Mouse (Mus musculus) lung, postnatal 36 days (tissue): ENCODE results near the gene Coro1a.
"Not testable (repeated sequence)": the region's sequence is repeated elsewhere in the genome, so short reads cannot be mapped to it uniquely, and the experiment has no call there.

ENCODE experiments used
- DNase-seq: peaks from one replicate; pipeline ENCODE4 v3.0.0; 2022; ENCODE audit warnings: mixed read lengths

Coro1a gene

DNA sequence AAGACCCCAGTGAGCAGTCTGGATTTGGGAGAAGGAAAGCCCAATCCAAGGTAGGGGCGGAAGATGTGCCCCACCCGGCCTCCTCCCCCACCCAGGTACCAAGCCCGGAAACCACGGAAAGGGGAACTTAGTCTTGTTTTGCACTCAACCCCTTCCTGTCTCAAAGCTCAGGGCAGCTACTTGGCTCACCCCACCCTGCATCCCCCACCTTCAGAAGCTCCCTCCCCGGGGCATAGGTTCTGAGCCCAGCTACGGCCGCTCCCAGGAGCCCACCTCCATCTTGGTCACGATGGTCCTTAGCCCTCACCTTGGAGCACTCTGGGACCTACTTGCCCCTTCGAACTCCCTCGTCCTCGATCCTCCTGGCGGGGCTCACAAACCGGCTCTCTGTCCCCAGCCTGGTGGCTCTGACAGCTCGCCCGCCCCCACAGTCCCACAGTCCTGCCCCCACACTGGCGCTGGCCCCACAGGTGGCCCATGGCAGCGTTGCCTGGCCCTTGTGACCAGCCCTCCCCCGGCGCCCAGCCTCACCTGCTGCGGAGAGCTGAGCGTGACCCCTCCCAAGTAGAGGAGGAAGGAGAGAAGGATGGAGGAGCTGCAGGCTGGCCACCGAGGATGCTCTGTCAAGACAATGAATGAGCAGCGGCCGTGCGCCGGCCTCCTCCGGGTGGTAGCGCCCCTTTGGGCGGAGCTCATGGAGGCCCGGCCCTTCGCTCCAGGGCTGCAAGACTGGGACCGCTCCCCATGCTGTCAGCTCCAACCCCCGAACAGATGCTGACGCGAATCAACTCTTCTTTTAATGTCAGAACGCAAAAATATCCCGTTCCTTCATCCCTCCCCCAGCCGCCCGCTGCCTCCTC is 3.2 kb downstream of the Coro1a start:
- DNase-seq, result peak; percentile 88

DNA sequence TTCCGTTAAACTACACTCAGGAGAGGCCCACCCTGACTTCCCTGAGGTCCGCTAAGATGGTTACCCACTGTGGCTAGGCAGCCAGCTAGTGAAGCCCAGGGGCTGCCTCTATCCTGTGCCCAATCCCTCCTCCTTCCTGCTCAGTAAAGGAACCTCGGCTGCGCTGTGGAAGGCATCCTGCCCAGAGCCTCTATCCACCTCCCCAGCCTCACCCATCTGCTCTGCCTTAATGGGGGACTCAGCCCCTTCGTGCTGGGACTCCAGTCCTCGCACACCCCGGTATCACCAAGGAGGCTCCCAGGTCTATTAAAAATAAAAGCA is 3.9 kb downstream of the Coro1a start:
- no peak for DNase-seq

DNA sequence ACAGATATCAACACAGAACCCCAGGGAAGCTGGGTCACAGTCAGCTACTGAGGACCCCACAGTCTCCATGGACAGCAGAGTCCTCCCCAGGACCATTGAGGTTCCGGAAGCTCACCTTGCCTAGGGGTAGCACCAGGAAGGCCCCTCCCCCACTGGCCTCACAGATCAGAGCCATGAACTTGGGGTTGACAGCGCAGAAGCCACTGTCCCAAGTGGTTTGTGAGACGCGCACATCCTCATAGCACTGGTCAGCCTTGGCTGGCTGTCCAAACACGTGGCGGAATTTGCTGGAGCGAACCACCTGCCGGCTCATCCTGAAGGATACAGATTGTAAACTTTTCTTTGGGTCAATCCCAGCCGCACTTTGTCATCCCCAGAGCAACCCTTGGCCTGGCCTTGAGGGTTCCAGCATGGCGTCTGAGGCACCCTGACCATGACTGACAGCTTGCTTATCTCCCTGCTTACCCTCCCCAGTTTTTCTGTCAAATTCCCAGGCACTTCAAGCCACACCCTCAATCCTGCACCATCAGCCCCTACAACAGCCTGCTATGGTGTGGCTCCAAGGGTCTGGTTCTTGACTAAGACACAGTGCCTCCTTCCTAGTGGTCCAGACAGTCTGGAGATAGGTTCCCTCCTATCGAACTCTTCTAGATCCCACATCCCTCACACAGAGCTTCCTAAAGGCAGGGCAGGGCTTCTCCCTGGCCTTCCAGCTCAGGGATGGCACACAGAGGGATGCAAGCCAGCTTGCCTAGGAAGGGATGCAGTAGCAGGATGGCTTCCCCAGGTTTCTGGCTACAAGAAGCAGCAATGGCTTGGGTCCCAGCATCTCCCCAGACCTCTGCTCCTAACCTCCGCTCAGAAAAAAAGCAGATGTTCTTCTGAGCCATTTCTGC is 4.5 kb downstream of the Coro1a start:
- DNase-seq, result no peak

DNA sequence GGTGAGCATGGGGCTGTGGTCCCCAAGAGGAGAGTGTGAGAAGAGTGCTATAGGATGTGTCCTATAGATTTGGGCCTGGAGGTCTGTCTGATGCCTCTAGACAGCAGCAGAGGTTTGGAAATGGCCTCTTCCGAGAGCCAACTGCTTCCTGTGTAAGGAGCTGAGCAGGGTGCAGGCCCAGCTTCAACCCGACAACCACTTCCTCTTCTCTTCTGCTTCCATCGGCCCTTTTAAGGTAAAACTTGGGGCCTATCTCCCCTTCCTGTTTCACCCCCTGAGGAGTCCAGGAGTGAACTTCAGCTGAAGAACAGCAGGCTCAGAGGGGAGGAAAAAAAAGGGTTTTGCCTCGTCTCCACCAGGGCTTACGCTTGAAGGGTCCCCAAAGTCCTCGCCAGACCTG is 5.2 kb downstream of the Coro1a start:
- peak; percentile 67 for DNase-seq

DNA sequence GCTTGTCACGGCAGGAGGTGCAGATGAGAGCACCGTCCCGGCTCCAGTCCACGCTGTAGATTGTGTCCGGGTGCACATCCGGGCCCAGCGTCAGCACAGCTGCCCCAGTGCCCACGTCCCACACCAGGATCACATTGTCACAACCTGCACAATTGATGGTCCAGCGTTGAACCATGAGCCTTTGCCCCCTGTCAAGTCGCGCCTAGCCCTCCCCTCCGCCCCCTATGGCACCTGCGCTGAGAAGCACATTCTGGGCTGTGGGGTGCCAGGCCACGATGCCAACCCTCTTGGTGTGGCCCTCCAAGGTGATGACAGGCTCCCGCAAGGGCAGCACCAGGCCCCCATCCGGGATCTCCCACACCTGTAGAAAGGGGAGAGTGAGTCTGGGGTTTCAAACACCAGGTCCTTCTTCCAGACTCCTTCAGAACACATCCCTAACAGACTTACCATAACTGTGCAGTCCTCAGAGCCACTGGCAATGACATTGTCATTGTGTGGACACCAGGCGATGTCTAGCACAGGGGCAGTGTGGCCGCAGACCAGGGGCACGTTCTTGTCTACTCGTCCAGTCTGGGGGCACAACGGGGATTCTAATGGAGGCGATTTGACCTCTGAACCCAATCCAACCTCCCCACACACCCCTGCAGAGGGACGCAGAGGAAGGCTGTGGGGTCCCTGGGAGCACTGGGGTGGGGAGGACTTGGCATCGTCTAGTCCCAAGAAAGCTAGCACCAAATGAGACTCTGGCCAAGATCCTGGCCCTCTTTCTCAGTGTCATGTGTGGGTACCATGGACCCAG is 5.8 kb downstream of the Coro1a start:
- no peak for DNase-seq

DNA sequence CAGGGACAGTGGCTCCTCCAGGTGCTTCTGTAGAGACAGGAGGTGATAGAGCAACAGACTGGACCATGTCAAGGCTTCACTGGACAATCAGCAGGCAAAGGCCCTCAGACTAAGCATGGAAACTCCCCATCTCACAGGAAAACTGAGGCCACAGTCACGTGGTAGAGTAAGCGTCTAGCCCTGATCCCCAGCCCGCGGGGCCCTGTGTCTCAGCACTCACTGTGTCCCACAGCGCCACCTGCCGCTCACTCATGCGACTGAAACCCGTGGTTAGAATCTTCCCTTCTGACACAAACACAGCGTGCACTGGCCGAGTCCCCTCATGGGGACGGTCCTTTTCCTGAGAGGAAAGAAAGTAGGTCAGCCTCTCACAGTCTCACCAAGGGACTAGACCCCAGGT is 6.5 kb downstream of the Coro1a start:
- DNase-seq, result peak; percentile 96

DNA sequence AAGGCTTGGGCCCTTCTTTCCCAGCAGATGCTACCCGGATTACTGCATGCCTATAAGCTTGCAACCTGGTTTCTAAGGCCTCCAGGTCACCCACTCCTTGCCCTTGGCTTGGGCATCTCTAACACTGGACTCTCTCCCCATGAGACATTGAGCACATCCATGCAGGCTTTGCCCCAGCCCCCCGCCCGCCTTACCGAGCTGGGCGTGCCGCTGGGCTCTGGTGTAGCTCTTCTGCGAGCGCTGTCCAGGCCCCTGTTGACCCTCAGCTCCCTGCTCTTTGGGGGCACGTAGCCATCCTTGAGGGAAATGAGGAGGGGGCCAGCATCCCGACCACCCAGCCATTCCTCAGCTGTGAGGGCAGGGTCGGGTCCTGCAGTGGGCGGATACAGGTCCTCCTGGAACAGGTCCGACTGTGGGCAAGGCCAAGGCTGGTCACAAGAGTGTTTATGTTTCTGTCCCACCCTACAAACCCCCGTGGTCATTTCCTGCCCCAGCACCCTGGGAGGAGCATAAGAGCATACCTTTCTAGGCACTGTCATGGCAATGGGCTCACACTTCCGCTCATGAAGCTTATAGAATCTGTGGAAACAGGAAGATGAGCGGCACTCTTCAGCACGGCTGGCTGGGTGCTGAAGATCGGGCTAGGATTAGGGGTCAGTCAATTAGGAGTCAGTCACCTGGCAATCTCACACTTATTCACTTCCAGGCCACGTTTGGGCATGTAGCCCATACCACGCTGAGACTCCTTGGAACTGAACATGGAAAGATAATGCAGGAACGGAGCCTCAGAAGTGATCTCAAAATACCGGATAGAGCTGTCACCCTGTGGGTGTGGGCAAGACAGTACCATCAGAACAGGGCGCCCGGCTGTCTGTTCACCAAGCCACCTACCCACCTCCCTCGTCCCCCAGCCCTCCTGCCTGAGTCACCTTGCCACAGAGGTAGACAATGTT is 7.2 kb downstream of the Coro1a start:
- no peak for DNase-seq

DNA sequence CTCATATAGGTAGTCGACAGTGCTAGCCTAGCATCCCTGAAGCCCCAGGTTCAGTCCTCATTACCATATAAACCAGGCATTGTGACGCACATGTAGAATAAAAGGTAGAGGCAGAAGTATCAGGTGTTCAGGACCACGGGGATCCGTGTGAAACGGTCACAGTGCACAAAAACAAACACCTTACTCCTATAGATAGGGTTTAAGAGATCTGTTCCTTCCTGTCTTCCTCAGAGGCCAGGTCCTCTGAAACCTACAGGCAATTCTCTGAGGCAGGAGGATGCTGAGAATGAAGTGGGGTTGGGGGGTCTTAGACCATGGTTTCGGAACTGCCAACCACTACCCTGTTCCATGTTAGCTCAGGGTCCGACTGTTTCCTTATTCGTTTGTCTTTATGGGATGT is 9.7 kb downstream of the Coro1a start:
- DNase-seq, result no peak

DNA sequence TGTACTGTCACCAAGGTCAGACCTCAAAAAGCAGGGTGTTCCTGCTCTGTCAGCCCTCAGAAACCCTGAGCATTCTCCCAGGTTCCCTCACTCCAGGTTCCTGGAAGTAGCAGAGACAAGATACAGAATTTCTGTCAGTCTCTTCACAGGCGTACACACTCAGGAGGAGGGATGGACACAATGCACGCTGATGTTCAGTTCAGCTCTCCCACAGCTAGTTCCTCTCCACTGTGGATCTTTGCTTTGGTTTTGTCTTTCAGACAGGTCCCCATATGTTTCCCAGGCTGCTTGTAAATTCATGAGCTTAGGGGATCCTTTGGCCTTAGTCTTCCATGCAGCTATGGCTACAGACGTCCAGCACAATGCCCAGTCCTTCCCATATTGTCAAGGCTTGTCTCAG is 10.7 kb downstream of the Coro1a start:
- no peak for DNase-seq

DNA sequence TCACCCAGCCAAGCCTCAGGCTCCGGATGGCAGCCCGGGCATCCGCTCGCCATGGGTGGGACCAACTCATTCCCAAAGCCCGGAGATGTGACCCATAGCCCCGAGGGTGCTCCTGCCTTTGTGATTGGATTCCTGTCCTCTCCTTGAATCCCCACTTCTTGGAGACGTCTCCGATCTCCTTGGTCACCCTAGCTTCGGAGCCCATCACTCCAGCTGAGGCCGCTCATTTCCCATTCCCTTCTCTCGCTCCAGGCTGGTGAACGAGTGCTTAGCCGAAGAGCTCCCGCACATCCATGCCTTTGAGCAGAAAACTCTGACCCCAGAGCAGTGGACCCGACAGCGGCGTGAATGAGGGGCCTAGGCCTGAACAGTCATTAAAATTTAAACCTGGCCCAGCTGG is 11.3 kb downstream of the Coro1a start:
- DNase-seq, result no peak

DNA sequence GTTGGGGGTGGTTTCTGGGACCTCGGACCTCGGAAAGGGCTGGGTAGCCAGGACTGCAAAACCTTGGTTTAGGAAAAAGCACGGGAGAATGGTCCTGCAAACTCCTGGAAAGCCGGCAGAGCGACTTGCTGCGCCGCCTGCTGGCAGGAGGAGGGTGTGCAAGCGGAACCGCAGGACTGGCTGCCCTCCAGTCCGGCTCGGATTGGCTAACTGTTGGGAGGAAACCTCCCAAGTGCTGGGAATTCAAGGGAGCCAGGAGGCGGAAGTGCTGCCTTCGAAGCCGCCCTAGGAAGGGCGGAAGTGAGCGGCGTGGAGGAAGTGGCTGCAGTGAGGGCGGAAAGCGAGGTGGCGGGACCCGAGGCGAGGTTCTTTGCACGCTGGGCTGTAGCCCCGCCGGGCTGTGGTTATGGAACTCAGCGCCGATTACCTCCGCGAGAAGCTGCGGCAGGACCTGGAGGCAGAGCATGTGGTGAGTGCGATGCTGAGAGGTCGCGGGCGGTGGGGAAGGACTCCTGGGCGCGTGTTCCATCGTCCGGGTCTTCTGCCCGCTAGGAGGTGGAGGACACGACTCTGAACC is 11.9 kb downstream of the Coro1a start, which contains the start of gene Slx1b:
Gene Slx1b, minus strand, starts transcription at position 154 of the 577 bp plus-strand sequence.
- peak; percentile 96 for DNase-seq

DNA sequence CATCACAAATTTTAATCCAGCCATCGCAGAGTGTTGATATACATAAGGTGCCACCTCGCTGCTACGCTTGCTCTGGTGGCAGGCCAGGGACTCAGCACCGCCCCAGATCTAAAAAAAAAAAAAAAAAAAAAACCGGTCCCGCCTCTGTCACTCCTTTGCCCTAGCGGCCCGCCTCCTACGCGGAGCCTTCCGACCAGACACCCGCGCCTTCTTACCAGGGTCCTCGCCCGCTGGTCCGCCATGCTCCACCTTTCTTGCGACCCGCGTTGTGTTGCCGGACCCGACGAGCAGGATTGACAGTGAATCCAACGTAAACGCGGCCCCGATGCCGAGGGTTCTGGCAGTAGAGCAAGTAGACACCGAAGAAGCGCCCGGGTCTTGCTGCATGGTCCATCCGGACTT is 12.4 kb downstream of the Coro1a start, which contains the start of gene Bola2:
Gene Bola2, plus strand, starts transcription at position 192 of the 402 bp plus-strand sequence.
- DNase-seq, result peak; percentile 78

DNA sequence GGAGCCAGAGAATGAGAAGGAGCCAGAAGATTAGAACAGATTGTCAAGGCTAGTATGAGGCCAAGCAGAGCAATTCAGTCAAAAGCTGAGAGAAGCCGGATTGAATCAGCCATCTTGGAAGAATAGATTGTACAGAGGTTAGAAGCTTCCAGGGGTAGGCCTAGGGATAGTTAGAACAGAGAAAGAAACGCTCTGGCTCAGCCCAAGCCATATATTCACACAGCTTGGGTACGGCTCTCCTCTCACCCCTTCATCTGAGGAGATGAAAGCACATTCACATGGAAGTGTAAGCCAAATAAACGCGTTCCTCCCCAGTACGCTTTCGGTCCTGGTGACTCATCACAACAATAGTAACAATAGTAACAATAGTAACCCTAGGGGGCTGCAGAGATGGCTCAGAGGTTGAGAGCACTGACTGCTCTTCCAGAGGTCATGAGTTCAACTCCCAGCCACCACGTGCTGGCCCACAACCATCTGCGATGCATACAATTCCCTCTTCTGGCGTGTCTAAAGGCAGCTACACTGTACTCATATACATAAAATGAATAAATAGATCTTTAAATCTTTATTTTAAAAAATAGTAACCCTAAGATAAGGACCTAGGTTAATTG is 13.0 kb downstream of the Coro1a start:
- DNase-seq, result no peak

DNA sequence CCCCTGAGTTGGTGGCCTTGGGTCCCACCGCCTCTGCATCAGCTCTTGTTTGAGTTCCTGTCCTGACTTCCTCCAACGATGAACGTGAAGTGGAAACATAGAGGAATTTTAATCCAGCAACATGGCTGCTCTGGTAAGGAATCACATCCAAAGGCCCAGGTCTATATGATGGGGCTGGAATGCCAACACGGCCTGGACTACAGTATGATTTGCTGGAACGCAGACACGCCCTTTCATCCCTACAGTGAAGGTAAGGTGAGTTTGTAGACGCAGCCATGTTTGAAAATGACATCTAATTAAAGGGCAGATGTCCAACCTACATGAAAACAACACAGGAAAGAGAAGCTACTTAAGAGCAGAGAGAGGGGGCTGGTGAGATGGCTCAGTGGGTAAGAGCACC is 13.8 kb downstream of the Coro1a start:
- no peak for DNase-seq

DNA sequence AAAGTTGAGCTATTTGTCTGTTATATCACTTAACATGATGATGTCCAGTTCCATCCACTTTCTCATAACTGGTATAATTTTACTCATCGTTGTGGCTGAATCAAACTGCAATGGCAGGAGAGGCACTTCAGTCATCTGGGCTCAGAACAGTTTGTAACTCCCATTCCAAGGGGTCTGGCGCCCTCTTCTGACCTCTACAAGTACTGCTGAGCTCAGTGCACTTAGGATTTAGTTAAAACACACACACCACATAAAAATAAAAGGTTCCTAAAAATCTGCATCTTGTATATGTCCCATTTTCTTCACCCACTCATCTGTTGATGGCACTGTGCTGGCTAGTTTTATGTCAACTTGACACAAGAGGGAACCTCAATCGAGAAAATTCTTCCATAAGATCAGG is 14.3 kb downstream of the Coro1a start:
- DNase-seq, result peak; percentile 95

DNA sequence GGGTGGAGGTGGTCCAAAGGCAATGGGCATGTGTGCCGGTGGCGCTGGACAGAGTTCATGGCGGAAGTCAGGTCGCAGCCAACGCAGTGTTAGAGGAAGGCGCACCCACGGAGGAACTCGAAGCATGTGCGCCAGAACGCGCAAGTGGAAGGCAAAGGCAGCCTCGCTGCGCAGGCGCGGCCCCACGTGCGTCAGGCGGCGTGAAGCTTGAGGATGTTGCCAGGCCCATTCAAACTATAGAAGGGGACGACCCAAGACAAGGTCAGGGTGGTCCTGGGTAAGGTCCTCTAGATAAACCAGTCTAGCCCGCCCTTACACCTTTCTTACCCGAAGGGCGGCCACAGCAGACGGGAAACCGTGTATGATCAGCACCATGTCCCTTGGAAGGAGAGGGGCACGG is 15.2 kb downstream of the Coro1a start:
- DNase-seq, result no peak

DNA sequence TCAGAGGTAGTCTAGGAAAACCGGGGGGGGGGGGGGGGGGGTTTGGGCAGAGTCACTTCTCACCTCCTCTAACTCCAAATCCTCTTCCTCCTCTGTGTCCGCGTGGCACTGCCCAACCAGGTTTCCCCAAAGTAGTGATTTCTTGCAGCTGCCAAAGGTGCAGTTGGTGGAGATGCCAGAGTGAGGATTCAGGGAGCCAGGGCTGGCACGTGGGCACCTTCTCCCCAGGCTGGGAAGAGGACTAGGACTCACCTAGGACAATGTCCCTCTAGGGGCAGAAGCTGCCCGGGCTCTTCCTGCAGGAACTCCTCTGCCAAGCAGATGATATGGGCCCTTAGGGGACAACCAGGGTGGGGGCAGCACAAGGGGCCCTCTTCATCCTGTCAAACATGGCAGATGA is 15.9 kb downstream of the Coro1a start:
- DNase-seq, result no peak

DNA sequence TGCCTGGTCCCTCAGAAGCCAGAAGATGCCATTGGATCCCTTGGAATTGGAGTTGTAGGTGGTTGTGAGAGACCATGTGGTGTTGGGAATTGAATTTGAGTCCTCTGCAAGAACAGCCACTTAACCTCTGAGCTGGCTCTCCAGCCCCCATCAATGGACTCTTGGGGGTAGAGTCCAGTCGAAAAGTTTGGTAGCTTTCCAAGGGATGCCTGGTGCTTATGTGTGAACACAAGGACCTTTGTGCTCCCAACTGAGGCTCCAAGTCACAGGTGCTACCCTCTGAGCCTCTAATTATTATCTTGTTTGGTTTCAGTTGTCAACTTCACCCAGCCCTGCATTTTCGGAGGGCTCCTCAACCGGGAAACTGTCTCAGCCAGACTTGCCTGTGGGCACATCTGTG is 16.9 kb downstream of the Coro1a start:
- DNase-seq, result no peak

DNA sequence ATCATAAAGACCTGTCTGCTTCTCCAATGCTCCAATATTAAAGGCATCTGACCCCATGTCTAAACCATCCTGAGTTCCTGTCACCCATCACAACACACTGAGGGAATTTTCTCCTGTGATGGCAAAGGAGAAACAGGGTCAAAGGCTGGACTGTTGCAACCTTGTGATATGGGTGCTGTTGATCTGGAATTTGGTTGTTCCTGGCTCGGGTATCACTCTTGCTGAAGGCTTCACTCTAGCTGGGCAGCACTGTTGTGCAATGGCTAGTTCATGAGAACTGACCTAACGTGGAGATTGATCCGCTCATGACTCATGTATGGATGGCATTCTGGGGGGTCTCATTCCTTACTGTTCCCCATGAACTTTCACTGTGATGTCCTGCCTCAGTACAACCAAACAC is 18.6 kb downstream of the Coro1a start:
- DNase-seq, result no peak

DNA sequence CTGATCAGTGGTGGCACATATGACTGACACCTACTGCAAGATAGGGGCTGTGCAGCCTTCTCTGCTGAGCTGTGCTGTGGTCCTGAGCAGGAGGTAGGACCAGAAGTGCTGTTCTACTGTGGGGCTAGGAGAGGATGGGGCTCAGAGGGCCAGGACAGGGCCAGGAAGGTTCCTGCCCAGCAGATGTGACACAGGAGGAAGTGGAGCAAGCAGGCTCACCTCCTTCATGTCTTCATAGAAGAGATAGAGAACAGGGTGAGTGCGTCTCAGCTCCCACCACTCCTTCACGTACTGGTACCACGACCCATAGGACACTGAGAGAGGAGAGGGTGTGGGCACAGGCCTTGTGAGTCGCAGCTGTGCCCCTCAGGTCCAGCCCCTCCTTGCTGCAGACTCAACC is 19.4 kb downstream of the Coro1a start:
- DNase-seq, result not testable (repeated sequence)

DNA sequence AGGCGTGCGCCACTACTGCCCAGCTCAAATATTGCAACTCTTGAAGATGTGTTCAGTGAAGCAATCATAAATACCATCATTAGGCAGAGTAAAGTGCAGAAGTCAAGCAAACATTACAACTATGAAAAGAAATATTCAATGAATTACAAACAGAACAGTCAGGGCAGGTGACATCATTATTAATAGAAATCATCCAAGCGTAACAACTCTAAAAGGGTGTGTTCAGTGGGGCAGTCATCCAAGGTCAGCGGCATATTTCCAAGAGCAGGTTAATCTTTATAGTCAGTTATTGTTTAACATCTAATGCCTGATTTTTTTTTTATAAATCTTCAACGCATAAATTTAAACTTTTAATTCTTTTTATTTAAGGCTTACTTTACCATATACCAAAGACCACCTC is 26.4 kb downstream of the Coro1a start:
- peak; percentile 51 for DNase-seq
